In the genomic region with DNA sequence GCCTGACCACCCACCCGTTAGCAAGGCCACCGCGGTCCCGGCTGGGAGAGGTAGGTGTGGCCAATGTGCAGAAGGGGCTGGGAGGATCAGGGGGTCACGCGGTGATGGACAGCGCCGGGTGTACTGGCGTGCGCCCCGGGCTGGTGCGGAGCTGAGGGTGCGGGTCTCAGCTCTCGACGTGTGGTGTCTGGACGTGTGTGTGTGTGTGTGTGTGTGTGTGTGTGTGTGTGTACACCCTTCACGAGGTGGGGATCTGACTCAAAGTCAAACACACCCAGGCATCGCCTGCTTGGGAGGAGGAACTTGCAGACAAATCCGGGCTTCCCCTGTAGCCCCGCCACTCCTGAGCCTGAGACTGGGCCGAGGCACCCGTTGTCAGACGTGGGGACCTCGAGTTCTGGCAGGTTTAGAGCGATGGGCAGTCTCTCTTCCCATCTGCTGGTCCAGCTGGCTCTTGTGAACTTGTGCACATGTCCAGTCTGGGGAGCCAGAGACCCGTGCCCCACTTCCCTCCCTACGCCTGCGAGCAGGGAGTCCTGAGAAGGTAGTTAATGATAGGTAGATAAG, we compare ENCODE assay signal across 8 mouse cellular contexts. TPM values are rescaled to one million over a fixed set of nuclear protein-coding genes. Genes with fewer than 3 reads are reported as not detected.
DNase-seq lines count a peak whose midpoint lies in the region; ATAC-seq lines count a peak whose summit lies in the region.

A gene (minus strand): TSS at position 59 of the 567 bp plus-strand sequence.

- peak within 1 kb of the TSS; percentile 76 for H3K9ac ChIP-seq in intestine, embryonic 16.5 days (ENCODE audit: low read depth, low read length)
- peak within 1 kb of the TSS; percentile 74 for H3K9ac ChIP-seq in lung, embryonic 16.5 days (ENCODE audit: low read length)

- DNase-seq in right cerebral cortex, postnatal 25 days: peak; percentile 32
- DNase-seq in right cerebral cortex, postnatal 10 days (ENCODE audit: low spot score in 2 of 2): no peak
- DNase-seq in cerebellum, adult 8-10 months: peak; percentile 75
- DNase-seq in gonadal fat pad, adult 2 months (ENCODE audit: low read depth): no peak
- DNase-seq in testis, postnatal 10 days (ENCODE audit: low spot score): peak; percentile 71
- DNase-seq in spleen, postnatal 4 days (ENCODE audit: low spot score in 2 of 2): no peak

- peaks cover 23% of the 10 kb centered on the region for H3K4me1 ChIP-seq in intestine, embryonic 16.5 days (ENCODE audit: control insufficient read depth, insufficient read depth, low read length)
- peaks cover 26% of the 10 kb centered on the region for H3K4me1 ChIP-seq in lung, embryonic 16.5 days (replicated peaks; ENCODE audit: control insufficient read depth, insufficient read depth, low read length)

- no peak within 1 kb of the TSS for H3K27ac ChIP-seq in intestine, embryonic 16.5 days (ENCODE audit: low read length)
- no peak within 1 kb of the TSS for H3K27ac ChIP-seq in lung, embryonic 16.5 days (ENCODE audit: low read length)

- H3K4me2 ChIP-seq in intestine, embryonic 16.5 days (ENCODE audit: low read depth, low read length): peak within 1 kb of the TSS; percentile 96
- H3K4me2 ChIP-seq in lung, embryonic 16.5 days (ENCODE audit: low read depth, low read length): peak within 1 kb of the TSS; percentile 98

- H3K4me3 ChIP-seq in intestine, embryonic 16.5 days (ENCODE audit: low read length): peak within 1 kb of the TSS; percentile 59
- H3K4me3 ChIP-seq in lung, embryonic 16.5 days (ENCODE audit: low read length): peak within 1 kb of the TSS; percentile 61

- H3K27me3 ChIP-seq in intestine, embryonic 16.5 days (replicated peaks; ENCODE audit: control insufficient read depth, insufficient read depth, low read length): peaks cover 16% of the 10 kb centered on the region; the same call in 1 of the 2 replicates
- peaks cover 31% of the 10 kb centered on the region for H3K27me3 ChIP-seq in lung, embryonic 16.5 days (ENCODE audit: control insufficient read depth, insufficient read depth, low read depth, low read length)

- 6% methylated on average over 28 of the region's 28 CpGs for WGBS in intestine, embryonic 16.5 days
- 7% methylated on average over 28 of the region's 28 CpGs for WGBS in lung, embryonic 16.5 days

- H3K36me3 ChIP-seq in intestine, embryonic 16.5 days (ENCODE audit: control insufficient read depth, insufficient read depth, low read length): no peaks in the 10 kb centered on the region
- H3K36me3 ChIP-seq in lung, embryonic 16.5 days (ENCODE audit: control insufficient read depth, insufficient read depth, low read length): no peaks in the 10 kb centered on the region

- ATAC-seq in intestine, embryonic 16.5 days: no peak
- ATAC-seq in lung, embryonic 16.5 days (ENCODE audit: low read depth): no peak

- H3K9me3 ChIP-seq in intestine, embryonic 16.5 days (ENCODE audit: control insufficient read depth, low read length): no peaks in the 10 kb centered on the region
- no peaks in the 10 kb centered on the region for H3K9me3 ChIP-seq in lung, embryonic 16.5 days (ENCODE audit: control insufficient read depth, low read length)

RNA-seq across cellular contexts. Expression of the gene that starts here (rescaled TPM):
- polyA plus RNA-seq in gonadal fat pad, adult 2 months (2012; rRNA removed): 50.3 and 55.4 TPM in 2 replicates
- 12.3 and 14.4 TPM in 2 replicates for polyA plus RNA-seq in intestine, embryonic 16.5 days (2015; fragmentation: Nextera tagmentation; extraction: Ambion mirVana)
- polyA plus RNA-seq in lung, embryonic 16.5 days (2015; fragmentation: Nextera tagmentation; extraction: Ambion mirVana): 13.3 TPM in 2 replicates

Comparison
In these comparisons a context has a peak if more than half of its experiments do, and no peak if none do; other contexts are left out.
1. DNase-seq: peak in right cerebral cortex, postnatal 25 days (single experiment), cerebellum, adult 8-10 months (single experiment) and testis, postnatal 10 days (single experiment); none in right cerebral cortex, postnatal 10 days (0 of 2), gonadal fat pad, adult 2 months (single experiment) and spleen, postnatal 4 days (0 of 2).